Comparison of ENCODE assay signal across 14 mouse cellular contexts in genomic region chr17:34700671-34701071, GRCm38 (mm10). TPM values are rescaled to one million over a fixed set of nuclear protein-coding genes. Genes with fewer than 3 reads are reported as not detected.
DNase-seq lines count a peak whose midpoint lies in the region; ATAC-seq lines count a peak whose summit lies in the region.
"Had no signal": no experiment of that assay in that cellular context is flagged by ENCODE, and none has a peak within 500 bp of the region (broad histone marks: within the 10 kb centered on the region; RNA-seq: fewer than 3 reads in every experiment).

No protein-coding gene starts in this region.

- no peaks in the 10 kb centered on the region for H3K36me3 ChIP-seq in midbrain, embryonic 16.5 days (ENCODE audit: control insufficient read depth, insufficient read depth, low read length)
- H3K36me3 ChIP-seq in midbrain, embryonic 11.5 days (ENCODE audit: control insufficient read depth, insufficient read depth, low read length) = no peaks in the 10 kb centered on the region
- no peaks in the 10 kb centered on the region for H3K36me3 ChIP-seq in hindbrain, embryonic 15.5 days
- H3K36me3 ChIP-seq: liver, embryonic 15.5 days; midbrain, embryonic 10.5 days had no signal

- H3K27ac ChIP-seq in midbrain, embryonic 16.5 days (ENCODE audit: low read length) = 0 out of 2 replicates have a peak overlapping the region, but pooled peaks have one; percentile 15
- H3K27ac ChIP-seq in midbrain, embryonic 11.5 days (ENCODE audit: low read depth, low read length) = no peak overlapping the region
- peak overlapping the region; percentile 54; the same call in 1 of the 2 replicates for H3K27ac ChIP-seq in hindbrain, embryonic 15.5 days (replicated peaks)
- H3K27ac ChIP-seq: liver, embryonic 15.5 days; midbrain, embryonic 10.5 days had no signal

- H3K27me3 ChIP-seq in midbrain, embryonic 16.5 days (ENCODE audit: control insufficient read depth, insufficient read depth, low read depth, low read length) = no peaks in the 10 kb centered on the region
- H3K27me3 ChIP-seq in midbrain, embryonic 11.5 days (ENCODE audit: control insufficient read depth, insufficient read depth, low read length) = no peaks in the 10 kb centered on the region
- H3K27me3 ChIP-seq in hindbrain, embryonic 15.5 days = no peaks in the 10 kb centered on the region
- H3K27me3 ChIP-seq: liver, embryonic 15.5 days had no signal

- no peak overlapping the region for H3K4me2 ChIP-seq in midbrain, embryonic 16.5 days (ENCODE audit: low read length)
- H3K4me2 ChIP-seq in midbrain, embryonic 11.5 days = no peak overlapping the region
- H3K4me2 ChIP-seq in hindbrain, embryonic 15.5 days = no peak overlapping the region
- H3K4me2 ChIP-seq: liver, embryonic 15.5 days had no signal

- WGBS in midbrain, embryonic 16.5 days = 64% methylated on average over 2 of the region's 2 CpGs
- 82% methylated on average over 2 of the region's 2 CpGs for WGBS in midbrain, embryonic 11.5 days
- WGBS in hindbrain, embryonic 15.5 days = 44% methylated on average over 2 of the region's 2 CpGs

- no peak for DNase-seq in frontal cortex, postnatal 14 days (ENCODE audit: low spot score in 2 of 2)
- DNase-seq in midbrain, embryonic 11.5 days (ENCODE audit: low spot score, missing footprints) = no peak
- peak; percentile 18 to 24 for DNase-seq in right cerebral cortex, postnatal 36 days (ENCODE audit: low spot score in 2 of 2)
- no peak for DNase-seq in adrenal gland, adult 18-20 months (ENCODE audit: low spot score in 2 of 2)
- DNase-seq: adrenal gland, postnatal 25 days; cerebellum, adult 2 months; thymus, postnatal 25 days had no signal

- no peaks in the 10 kb centered on the region for H3K9me3 ChIP-seq in midbrain, embryonic 16.5 days (replicated peaks; ENCODE audit: control insufficient read depth, low read length, poor library complexity, severe bottlenecking)
- no peaks in the 10 kb centered on the region for H3K9me3 ChIP-seq in midbrain, embryonic 11.5 days (ENCODE audit: control insufficient read depth, low read length)
- no peaks in the 10 kb centered on the region for H3K9me3 ChIP-seq in hindbrain, embryonic 15.5 days
- H3K9me3 ChIP-seq: liver, embryonic 15.5 days had no signal

- peaks cover 4% of the 10 kb centered on the region; the same call in 1 of the 2 replicates for H3K4me1 ChIP-seq in midbrain, embryonic 16.5 days (ENCODE audit: control insufficient read depth, insufficient read depth, low read length)
- peaks cover 5% of the 10 kb centered on the region; the same call in 1 of the 2 replicates for H3K4me1 ChIP-seq in midbrain, embryonic 11.5 days (ENCODE audit: control insufficient read depth, insufficient read depth, low read length)
- peaks cover 18% of the 10 kb centered on the region for H3K4me1 ChIP-seq in hindbrain, embryonic 15.5 days (replicated peaks)
- H3K4me1 ChIP-seq: liver, embryonic 15.5 days had no signal

- no peak overlapping the region for H3K9ac ChIP-seq in midbrain, embryonic 16.5 days (ENCODE audit: low read depth, low read length)
- no peak overlapping the region for H3K9ac ChIP-seq in midbrain, embryonic 11.5 days (ENCODE audit: low read length)
- H3K9ac ChIP-seq in hindbrain, embryonic 15.5 days = no peak overlapping the region
- H3K9ac ChIP-seq: liver, embryonic 15.5 days had no signal

- H3K4me3 ChIP-seq in midbrain, embryonic 16.5 days (ENCODE audit: low read depth, low read length) = no peak overlapping the region
- no peak overlapping the region for H3K4me3 ChIP-seq in midbrain, embryonic 11.5 days (ENCODE audit: low read depth, low read length)
- no peak overlapping the region for H3K4me3 ChIP-seq in hindbrain, embryonic 15.5 days
- H3K4me3 ChIP-seq: liver, embryonic 15.5 days; midbrain, embryonic 10.5 days had no signal

- peak; percentile 41; the same call in 1 of the 2 replicates for ATAC-seq in frontal cortex, adult (ENCODE audit: low TSS enrichment)
- no peak for ATAC-seq in midbrain, embryonic 16.5 days
- no peak for ATAC-seq in midbrain, embryonic 11.5 days (ENCODE audit: low FRiP score)
- ATAC-seq in hindbrain, embryonic 15.5 days (ENCODE audit: low FRiP score, low read depth) = 0 out of 2 replicates have a peak, but pooled peaks have one; percentile 5
- no peak for ATAC-seq in megakaryocyte, adult 5-6 weeks (ENCODE audit: poor library complexity, severe bottlenecking)

RNA-seq across cellular contexts. Expression of gene Tnxb, which starts 30.3 kb away (rescaled TPM):
- 0.14 and 0.15 TPM in 2 replicates for polyA plus RNA-seq in midbrain, embryonic 16.5 days (2015; fragmentation: Nextera tagmentation; extraction: Ambion mirVana)
- polyA plus RNA-seq in midbrain, embryonic 11.5 days (2014; fragmentation: Nextera tagmentation; extraction: Ambion mirVana) = 0.03 and 0.05 TPM in 2 replicates
- 0.27 and 0.31 TPM in 2 replicates for polyA plus RNA-seq in hindbrain, embryonic 15.5 days (2015; fragmentation: Nextera tagmentation; extraction: Ambion mirVana)
- total RNA-seq in megakaryocyte, adult 5-6 weeks (2015) = 0.02 and 0.04 TPM in 2 replicates
- total RNA-seq in megakaryocyte, adult 5-6 weeks (2017) = under 0.01 and 0.08 TPM in 2 replicates
- total RNA-seq in adrenal gland, adult 18-20 months (2021) = 10 to 100 TPM; 19.8 to 25.2 TPM
- total RNA-seq: neutrophil, adult 5-6 weeks had no signal
- polyA plus RNA-seq: midbrain, embryonic 10.5 days had no signal

RNA-seq across cellular contexts. Expression of gene C4b, which starts 43.0 kb away (rescaled TPM):
- polyA plus RNA-seq in midbrain, embryonic 16.5 days (2015; fragmentation: Nextera tagmentation; extraction: Ambion mirVana) = 0.27 and 0.39 TPM in 2 replicates
- not detected in 2 replicates for polyA plus RNA-seq in midbrain, embryonic 11.5 days (2014; fragmentation: Nextera tagmentation; extraction: Ambion mirVana)
- 0.21 and 0.47 TPM in 2 replicates for polyA plus RNA-seq in hindbrain, embryonic 15.5 days (2015; fragmentation: Nextera tagmentation; extraction: Ambion mirVana)
- total RNA-seq in megakaryocyte, adult 5-6 weeks (2015) = 0.52 and 1.7 TPM in 2 replicates
- total RNA-seq in megakaryocyte, adult 5-6 weeks (2017) = 0.37 TPM in 1 of 2 replicates, not detected in the other
- 100 to 1,000 TPM in 1 of 2 experiments, 10 to 100 TPM in 1; 99.1 to 174 TPM for total RNA-seq in adrenal gland, adult 18-20 months (2021)
- polyA plus RNA-seq: midbrain, embryonic 10.5 days had no signal

RNA-seq across cellular contexts. Expression of gene Atf6b, which starts 53.7 kb away (rescaled TPM):
- 119 and 123 TPM in 2 replicates for polyA plus RNA-seq in midbrain, embryonic 16.5 days (2015; fragmentation: Nextera tagmentation; extraction: Ambion mirVana)
- 68.2 and 77.6 TPM in 2 replicates for polyA plus RNA-seq in midbrain, embryonic 11.5 days (2014; fragmentation: Nextera tagmentation; extraction: Ambion mirVana)
- polyA plus RNA-seq in hindbrain, embryonic 15.5 days (2015; fragmentation: Nextera tagmentation; extraction: Ambion mirVana) = 108 and 120 TPM in 2 replicates
- 31.9 and 32.4 TPM in 2 replicates for total RNA-seq in megakaryocyte, adult 5-6 weeks (2015)
- total RNA-seq in megakaryocyte, adult 5-6 weeks (2017) = 25.4 and 32.2 TPM in 2 replicates
- total RNA-seq in adrenal gland, adult 18-20 months (2021) = 10 to 100 TPM; 46.5 to 48.6 TPM

RNA-seq across cellular contexts. Expression of gene Fkbpl, which starts 56.1 kb away (rescaled TPM):
- 15.4 and 17.9 TPM in 2 replicates for polyA plus RNA-seq in midbrain, embryonic 16.5 days (2015; fragmentation: Nextera tagmentation; extraction: Ambion mirVana)
- 14.4 and 15.1 TPM in 2 replicates for polyA plus RNA-seq in midbrain, embryonic 11.5 days (2014; fragmentation: Nextera tagmentation; extraction: Ambion mirVana)
- 16.1 and 16.4 TPM in 2 replicates for polyA plus RNA-seq in hindbrain, embryonic 15.5 days (2015; fragmentation: Nextera tagmentation; extraction: Ambion mirVana)
- total RNA-seq in megakaryocyte, adult 5-6 weeks (2015) = 4.0 and 4.2 TPM in 2 replicates
- 40.5 and 41.6 TPM in 2 replicates for total RNA-seq in megakaryocyte, adult 5-6 weeks (2017)
- total RNA-seq in adrenal gland, adult 18-20 months (2021) = 10 to 100 TPM; 12.8 to 17.5 TPM

Comparison
In these comparisons a context has a peak if more than half of its experiments do, and no peak if none do; other contexts are left out.
1. ATAC-seq: peak in frontal cortex, adult (single experiment) and hindbrain, embryonic 15.5 days (single experiment); none in midbrain, embryonic 16.5 days (single experiment), midbrain, embryonic 11.5 days (single experiment) and megakaryocyte, adult 5-6 weeks (single experiment).
2. DNase-seq: peak in right cerebral cortex, postnatal 36 days (2 of 2); none in frontal cortex, postnatal 14 days (0 of 2), midbrain, embryonic 11.5 days (single experiment) and adrenal gland, adult 18-20 months (0 of 2).